Mouse (Mus musculus): ENCODE measurements around the gene Zzef1. TPM values are rescaled to one million over a fixed set of nuclear protein-coding genes. Genes with fewer than 3 reads are reported as not detected.

Gene Zzef1
- polyA plus RNA-seq, 1 experiment from 2014 or later = 21.6 TPM

DNA sequence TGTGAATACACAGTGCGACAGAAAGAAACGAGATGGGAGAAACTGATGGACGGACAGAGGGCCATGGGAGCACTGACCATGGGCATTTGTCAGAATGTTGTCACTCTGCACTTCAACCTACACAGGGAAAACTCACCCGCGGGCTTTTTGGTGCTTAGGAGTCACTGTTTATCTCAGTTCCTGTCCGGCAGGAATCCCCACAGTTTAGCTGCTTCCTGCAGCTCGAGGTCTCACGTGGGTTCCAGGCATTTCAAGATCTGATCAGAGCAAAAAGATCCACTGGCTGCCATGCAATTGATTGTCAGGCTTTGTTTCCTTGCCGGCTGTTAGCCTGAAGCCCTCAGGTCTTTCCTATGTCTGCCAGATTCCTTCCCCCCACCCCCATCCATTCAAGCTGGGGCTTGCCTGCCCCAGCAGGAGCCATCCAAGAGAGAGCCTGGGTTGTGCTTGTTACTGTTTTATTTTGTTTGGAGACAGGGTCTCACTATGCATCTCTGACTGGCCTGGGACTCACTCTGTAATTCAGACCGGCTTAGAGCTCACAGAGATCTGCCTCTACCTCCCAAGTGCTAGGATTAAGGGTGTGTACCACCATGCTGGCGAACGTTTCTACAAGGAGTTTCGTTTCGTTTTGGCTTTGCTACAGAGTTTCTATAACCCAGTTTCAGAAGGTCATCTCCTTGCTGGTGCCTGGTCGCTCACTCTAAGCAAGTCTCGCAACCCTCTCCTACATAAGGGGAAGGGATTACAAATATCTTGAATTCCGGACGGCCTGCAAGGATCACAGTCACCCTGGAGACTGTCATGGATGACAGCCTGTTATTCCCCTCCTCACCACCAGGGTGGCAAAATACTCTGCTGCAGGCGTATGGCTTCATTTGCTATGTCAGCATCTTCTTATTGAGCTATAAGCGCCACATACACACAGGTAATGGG lies 144.4 kb downstream of the Zzef1 start:
- H3K9ac ChIP-seq (replicated peaks; ENCODE audit: low read depth, low read length) = no peak overlapping the region
- no peak overlapping the region for H3K4me2 ChIP-seq (ENCODE audit: low read depth, low read length)
- no peaks in the 10 kb centered on the region for H3K4me1 ChIP-seq (ENCODE audit: control insufficient read depth, insufficient read depth, low read length)
- H3K27me3 ChIP-seq (ENCODE audit: control insufficient read depth, insufficient read depth, low read length) = no peaks in the 10 kb centered on the region
- 51% methylated on average over 20 of the region's 20 CpGs for WGBS
- no peak for ATAC-seq (ENCODE audit: low read depth)
- H3K4me3 ChIP-seq (ENCODE audit: low read depth, low read length) = no peak overlapping the region
- no peaks in the 10 kb centered on the region for H3K9me3 ChIP-seq (ENCODE audit: control insufficient read depth, low read length)
- no peaks in the 10 kb centered on the region for H3K36me3 ChIP-seq (ENCODE audit: control insufficient read depth, insufficient read depth, low read length)
- H3K27ac ChIP-seq (ENCODE audit: low read depth, low read length) = no peak overlapping the region

DNA sequence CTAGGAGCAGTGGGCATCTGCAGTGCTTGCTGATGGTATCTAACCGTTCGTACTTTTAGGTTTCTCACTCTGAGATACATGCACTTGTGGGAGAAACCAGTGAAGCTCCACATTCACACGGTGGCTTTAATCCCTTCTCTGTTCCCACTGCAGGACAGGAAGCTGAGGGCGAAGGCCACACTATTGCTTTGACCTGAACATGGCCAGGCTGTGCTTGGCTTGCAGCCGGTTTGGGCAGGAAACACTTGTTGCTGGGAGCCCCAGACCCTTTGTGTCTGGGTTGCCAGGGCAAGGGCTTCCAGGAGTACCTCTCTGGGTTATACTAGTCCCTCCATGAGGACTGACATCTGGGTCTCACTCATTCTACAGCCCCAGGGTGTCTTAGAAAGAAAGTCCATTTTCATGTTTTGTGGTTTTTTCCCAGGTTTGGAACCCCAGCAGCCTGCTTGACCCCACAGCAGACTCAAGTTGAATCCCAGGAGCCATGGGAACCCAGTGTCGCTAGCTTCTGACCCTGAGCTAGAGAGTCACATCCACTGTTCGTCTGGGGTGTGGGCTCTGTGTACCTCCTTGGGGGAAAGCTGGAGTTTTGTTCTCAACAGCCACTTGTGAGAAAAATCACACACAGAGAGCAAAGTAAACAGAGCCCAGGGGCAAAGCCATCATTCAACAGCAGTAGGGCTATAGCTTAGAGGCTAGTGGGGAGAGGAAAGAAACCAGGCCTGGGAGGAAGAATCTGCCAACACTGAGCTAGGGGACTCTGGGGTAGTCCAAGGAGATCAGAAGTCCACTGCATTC lies 149.2 kb downstream of the Zzef1 start:
- H3K36me3 ChIP-seq (ENCODE audit: control insufficient read depth, insufficient read depth, low read length) = no peaks in the 10 kb centered on the region
- no peak overlapping the region for H3K27ac ChIP-seq (ENCODE audit: low read depth, low read length)
- H3K9ac ChIP-seq (replicated peaks; ENCODE audit: low read depth, low read length) = no peak overlapping the region
- no peak overlapping the region for H3K4me2 ChIP-seq (ENCODE audit: low read depth, low read length)
- 70% methylated on average over 7 of the region's 7 CpGs for WGBS
- H3K4me1 ChIP-seq (ENCODE audit: control insufficient read depth, insufficient read depth, low read length) = no peaks in the 10 kb centered on the region
- no peaks in the 10 kb centered on the region for H3K27me3 ChIP-seq (ENCODE audit: control insufficient read depth, insufficient read depth, low read length)
- H3K4me3 ChIP-seq (ENCODE audit: low read depth, low read length) = no peak overlapping the region
- no peaks in the 10 kb centered on the region for H3K9me3 ChIP-seq (ENCODE audit: control insufficient read depth, low read length)
- no peak for ATAC-seq (ENCODE audit: low read depth)

DNA sequence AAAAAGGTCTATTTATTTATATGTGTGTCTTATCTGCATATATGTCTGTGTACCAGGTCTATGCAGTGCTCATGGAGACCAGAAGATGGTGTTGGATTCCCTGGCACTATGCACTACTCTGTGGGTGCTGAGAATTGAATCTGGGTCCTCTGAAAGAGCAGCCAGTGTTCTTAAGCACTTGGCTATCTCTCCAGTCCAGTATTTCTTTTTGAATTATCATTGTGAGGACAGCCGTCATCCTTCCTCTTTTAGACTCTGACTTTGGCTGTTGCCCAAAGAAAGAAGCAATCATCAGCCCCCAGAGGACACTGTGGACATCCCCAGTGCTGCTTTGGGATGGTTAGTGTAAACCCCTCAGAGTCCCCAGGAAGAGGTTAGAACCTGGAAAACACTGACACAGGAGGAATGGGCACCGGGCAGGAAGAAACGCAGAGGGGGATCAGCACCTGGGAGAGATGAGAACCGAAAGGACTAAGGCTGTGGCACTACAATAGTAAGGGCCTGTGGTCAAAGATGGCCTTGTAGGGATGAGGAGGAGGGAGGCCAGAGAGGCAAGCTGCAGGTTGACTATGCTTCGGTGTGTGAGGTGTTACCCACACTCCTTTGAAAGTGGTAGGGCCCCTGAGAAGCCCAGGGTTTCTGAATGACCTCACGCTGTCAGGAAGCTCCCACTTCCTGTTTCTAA lies 150.0 kb downstream of the Zzef1 start:
- H3K4me3 ChIP-seq (ENCODE audit: low read depth, low read length) = no peak overlapping the region
- H3K9ac ChIP-seq (replicated peaks; ENCODE audit: low read depth, low read length) = no peak overlapping the region
- no peak overlapping the region for H3K4me2 ChIP-seq (ENCODE audit: low read depth, low read length)
- H3K27me3 ChIP-seq (ENCODE audit: control insufficient read depth, insufficient read depth, low read length) = no peaks in the 10 kb centered on the region
- no peaks in the 10 kb centered on the region for H3K4me1 ChIP-seq (ENCODE audit: control insufficient read depth, insufficient read depth, low read length)
- H3K9me3 ChIP-seq (ENCODE audit: control insufficient read depth, low read length) = no peaks in the 10 kb centered on the region
- WGBS = 61% methylated on average over 6 of the region's 6 CpGs
- H3K36me3 ChIP-seq (ENCODE audit: control insufficient read depth, insufficient read depth, low read length) = no peaks in the 10 kb centered on the region
- H3K27ac ChIP-seq (ENCODE audit: low read depth, low read length) = no peak overlapping the region
- ATAC-seq (ENCODE audit: low read depth) = no peak

DNA sequence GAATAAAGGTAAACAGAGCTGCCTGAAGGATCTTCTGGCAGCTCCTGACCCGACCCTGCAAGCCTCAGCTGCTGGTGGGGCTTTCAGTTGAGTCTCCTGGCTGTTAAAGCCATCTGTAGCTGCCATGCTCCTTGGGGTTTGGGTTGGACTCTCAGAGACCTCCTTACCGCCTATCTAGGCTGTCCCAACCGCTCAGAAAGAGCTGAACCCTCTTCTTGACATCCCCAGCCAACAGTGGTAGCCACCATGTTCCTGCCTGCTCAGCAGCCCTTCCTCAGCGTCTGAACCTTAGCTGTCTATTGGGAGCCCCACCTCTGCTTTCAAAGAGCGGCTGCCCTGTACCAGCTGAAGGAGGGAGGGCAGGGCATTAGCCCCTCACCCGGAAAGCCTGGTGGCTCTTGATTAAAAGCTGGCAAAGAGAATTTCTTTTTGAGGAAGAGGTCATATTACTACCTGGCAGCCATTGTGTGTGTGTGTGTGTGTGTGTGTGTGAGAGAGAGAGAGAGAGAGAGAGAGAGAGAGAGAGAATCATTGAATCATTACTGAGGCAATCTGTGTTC lies 150.6 kb downstream of the Zzef1 start:
- Histone ChIP-seq H3K9ac (replicated peaks; ENCODE audit: low read depth, low read length) (no peak overlapping the region), H3K27ac (ENCODE audit: low read depth, low read length) (no peak overlapping the region), H3K27me3 (ENCODE audit: control insufficient read depth, insufficient read depth, low read length) (no peaks in the 10 kb centered on the region), H3K4me3 (ENCODE audit: low read depth, low read length) (no peak overlapping the region), H3K36me3 (ENCODE audit: control insufficient read depth, insufficient read depth, low read length) (no peaks in the 10 kb centered on the region), H3K9me3 (ENCODE audit: control insufficient read depth, low read length) (no peaks in the 10 kb centered on the region), H3K4me1 (ENCODE audit: control insufficient read depth, insufficient read depth, low read length) (no peaks in the 10 kb centered on the region), H3K4me2 (ENCODE audit: low read depth, low read length) (no peak overlapping the region)
- no peak for ATAC-seq (ENCODE audit: low read depth)
- 57% methylated on average over 6 of the region's 6 CpGs for WGBS

DNA sequence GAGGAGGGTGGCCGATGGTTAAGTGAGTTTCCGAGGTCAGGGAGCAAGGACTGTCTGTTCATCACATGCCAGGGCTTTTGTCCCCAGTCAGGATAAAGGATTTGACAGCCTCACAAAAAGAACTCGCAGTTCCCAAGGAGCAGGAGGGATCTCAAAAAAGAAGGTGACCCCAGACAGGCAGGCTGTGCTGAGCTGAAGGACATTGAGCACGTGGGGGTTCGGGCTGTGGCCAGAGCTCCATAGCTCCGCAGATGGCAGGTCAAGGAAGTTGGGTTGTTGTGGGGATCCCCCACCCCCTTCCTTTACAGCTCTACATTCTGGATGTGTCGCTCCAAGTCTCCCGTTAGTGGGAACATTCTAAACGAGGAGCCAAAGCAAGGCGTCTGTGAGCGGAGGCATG lies 151.8 kb downstream of the Zzef1 start:
- Histone ChIP-seq H3K36me3 (ENCODE audit: control insufficient read depth, insufficient read depth, low read length) (no peaks in the 10 kb centered on the region), H3K9me3 (ENCODE audit: control insufficient read depth, low read length) (no peaks in the 10 kb centered on the region), H3K27me3 (ENCODE audit: control insufficient read depth, insufficient read depth, low read length) (no peaks in the 10 kb centered on the region), H3K4me3 (ENCODE audit: low read depth, low read length) (no peak overlapping the region), H3K9ac (replicated peaks; ENCODE audit: low read depth, low read length) (no peak overlapping the region), H3K27ac (ENCODE audit: low read depth, low read length) (no peak overlapping the region), H3K4me1 (ENCODE audit: control insufficient read depth, insufficient read depth, low read length) (no peaks in the 10 kb centered on the region), H3K4me2 (ENCODE audit: low read depth, low read length) (no peak overlapping the region)
- 41% methylated on average over 11 of the region's 11 CpGs for WGBS
- no peak for ATAC-seq (ENCODE audit: low read depth)

DNA sequence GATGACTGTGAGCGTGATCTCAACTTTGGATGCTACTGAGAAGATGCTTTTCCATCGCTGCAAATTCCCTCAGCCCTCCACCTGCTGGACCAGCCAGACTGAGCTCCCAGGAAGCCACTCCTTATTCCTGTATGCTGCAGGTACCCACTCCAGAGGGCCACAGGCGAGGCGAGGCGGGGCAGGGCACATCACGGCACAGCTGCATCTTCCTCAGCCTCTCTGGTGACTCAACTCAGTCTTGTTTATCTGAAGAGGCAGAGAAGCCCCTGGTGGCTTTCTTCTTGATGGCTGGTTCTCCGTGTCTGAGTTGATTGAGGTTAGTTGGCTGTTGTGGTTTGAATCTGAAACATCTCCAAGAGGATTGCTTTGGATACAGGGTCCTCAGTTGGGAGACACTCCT lies 152.2 kb downstream of the Zzef1 start:
- no peaks in the 10 kb centered on the region for H3K36me3 ChIP-seq (ENCODE audit: control insufficient read depth, insufficient read depth, low read length)
- H3K9ac ChIP-seq (replicated peaks; ENCODE audit: low read depth, low read length) = no peak overlapping the region
- H3K27me3 ChIP-seq (ENCODE audit: control insufficient read depth, insufficient read depth, low read length) = no peaks in the 10 kb centered on the region
- 73% methylated on average over 7 of the region's 7 CpGs for WGBS
- no peaks in the 10 kb centered on the region for H3K9me3 ChIP-seq (ENCODE audit: control insufficient read depth, low read length)
- no peaks in the 10 kb centered on the region for H3K4me1 ChIP-seq (ENCODE audit: control insufficient read depth, insufficient read depth, low read length)
- H3K4me2 ChIP-seq (ENCODE audit: low read depth, low read length) = no peak overlapping the region
- H3K4me3 ChIP-seq (ENCODE audit: low read depth, low read length) = no peak overlapping the region
- ATAC-seq (ENCODE audit: low read depth) = no peak
- no peak overlapping the region for H3K27ac ChIP-seq (ENCODE audit: low read depth, low read length)

DNA sequence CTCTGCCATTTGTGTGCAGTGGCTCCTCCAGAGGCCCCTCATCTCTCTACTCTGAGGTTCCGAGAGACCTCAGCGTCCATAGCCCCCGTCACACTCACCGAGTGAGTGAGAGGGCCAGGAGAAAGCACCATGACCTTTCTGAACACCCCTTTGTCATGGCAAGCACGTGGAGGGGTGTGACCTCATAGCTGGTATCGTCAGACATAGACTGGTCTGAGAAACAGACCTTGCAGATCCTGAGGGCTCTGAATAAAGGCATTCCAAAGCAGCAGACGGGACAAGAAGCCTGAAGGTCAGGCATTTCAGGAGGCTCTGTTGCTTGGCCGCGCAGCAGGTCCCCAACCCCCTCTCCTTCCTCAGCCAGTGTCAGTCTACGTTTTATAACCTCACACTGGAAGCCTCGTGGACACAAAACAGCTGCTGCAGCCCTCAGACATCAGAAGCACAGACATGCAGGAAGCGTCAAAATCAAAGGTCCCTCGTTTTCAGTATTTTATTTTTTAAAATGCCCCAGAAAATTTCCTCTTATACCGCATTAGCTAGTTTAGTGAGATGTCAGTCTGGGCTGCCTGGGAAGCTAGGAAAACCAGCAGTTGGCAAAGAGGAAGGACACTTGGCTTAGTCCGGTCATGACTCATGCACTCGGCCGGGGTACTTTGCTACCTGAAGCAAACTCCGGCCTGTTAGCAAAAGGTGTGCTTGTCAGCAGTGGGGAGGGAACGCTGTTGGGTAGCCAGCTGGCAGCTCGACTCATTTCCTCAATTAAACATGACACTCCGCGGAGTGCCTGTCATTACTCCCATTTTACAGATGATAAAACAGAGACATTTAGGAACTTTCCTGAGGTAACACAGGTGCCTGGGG lies 155.3 kb downstream of the Zzef1 start:
- Histone ChIP-seq H3K4me2 (ENCODE audit: low read depth, low read length) (no peak overlapping the region), H3K36me3 (ENCODE audit: control insufficient read depth, insufficient read depth, low read length) (no peaks in the 10 kb centered on the region)
- 69% methylated on average over 22 of the region's 22 CpGs for WGBS

DNA sequence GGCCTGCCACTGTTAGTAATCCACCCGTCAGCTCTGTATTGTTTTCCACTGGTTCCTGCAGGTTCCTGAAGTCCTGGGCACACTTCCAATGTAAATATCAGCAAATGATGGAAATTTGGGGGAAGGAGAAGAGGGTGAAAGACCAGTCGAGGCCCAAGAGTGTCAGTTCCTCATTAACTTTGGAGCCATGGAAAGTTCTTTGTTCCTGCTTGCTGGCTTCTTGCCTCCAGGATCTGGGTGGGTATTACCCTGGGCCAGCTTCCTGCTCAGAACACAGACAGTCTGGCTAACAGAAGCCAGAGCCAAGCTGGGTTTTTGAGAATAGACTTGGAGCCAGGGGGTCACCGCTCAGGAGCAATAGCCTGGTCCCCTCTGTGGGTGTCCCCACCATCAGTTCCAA lies 156.2 kb downstream of the Zzef1 start:
- no peak overlapping the region for H3K4me3 ChIP-seq (ENCODE audit: low read depth, low read length)
- no peaks in the 10 kb centered on the region for H3K4me1 ChIP-seq (ENCODE audit: control insufficient read depth, insufficient read depth, low read length)
- no peak overlapping the region for H3K4me2 ChIP-seq (ENCODE audit: low read depth, low read length)
- H3K27ac ChIP-seq (ENCODE audit: low read depth, low read length) = no peak overlapping the region
- 67% methylated on average over 3 of the region's 3 CpGs for WGBS
- ATAC-seq (ENCODE audit: low read depth) = no peak
- no peaks in the 10 kb centered on the region for H3K9me3 ChIP-seq (ENCODE audit: control insufficient read depth, low read length)
- H3K9ac ChIP-seq (replicated peaks; ENCODE audit: low read depth, low read length) = no peak overlapping the region
- H3K36me3 ChIP-seq (ENCODE audit: control insufficient read depth, insufficient read depth, low read length) = no peaks in the 10 kb centered on the region
- no peaks in the 10 kb centered on the region for H3K27me3 ChIP-seq (ENCODE audit: control insufficient read depth, insufficient read depth, low read length)

More for the DNA sequence above, 155.3 kb downstream of the Zzef1 start:
- Histone ChIP-seq H3K9me3 (ENCODE audit: control insufficient read depth, low read length) (no peaks in the 10 kb centered on the region), H3K9ac (replicated peaks; ENCODE audit: low read depth, low read length) (no peak overlapping the region), H3K4me3 (ENCODE audit: low read depth, low read length) (no peak overlapping the region), H3K27me3 (ENCODE audit: control insufficient read depth, insufficient read depth, low read length) (no peaks in the 10 kb centered on the region), H3K27ac (ENCODE audit: low read depth, low read length) (no peak overlapping the region), H3K4me1 (ENCODE audit: control insufficient read depth, insufficient read depth, low read length) (no peaks in the 10 kb centered on the region)
- no peak for ATAC-seq (ENCODE audit: low read depth)

Data from neural tube, embryonic 14.5 days (tissue).